Mouse (Mus musculus) erythroblast, embryonic 14.5 days (primary cell): ENCODE measurements at regions not wholly inside any gene's neighbourhood (a gene's known extent, or its start where the extent isn't known, plus 50 kb on each side); places are given as distances from the start of the nearest gene placed in this dataset.

Experiments
- GATA1 ChIP-seq: IDR thresholded peaks from 2 replicates; pipeline ENCODE4 v1.6.1; 2012; ENCODE audit warnings: low read length, inconsistent platforms, mixed read lengths
- TAL1 ChIP-seq: IDR thresholded peaks from 3 replicates; pipeline ENCODE4 v1.6.1; 2012; ENCODE audit warnings: low read length, inconsistent platforms, mixed read lengths

GRCm38 (mm10) chr9:33868666-33869065, 617.0 kb upstream of the Kirrel3 start:
- no peak for TF ChIP-seq GATA1
- no peak for TF ChIP-seq TAL1
